Mouse (Mus musculus) liver, postnatal 0 days (tissue): ENCODE results near the gene St6galnac4. TPM values are rescaled to one million over a fixed set of nuclear protein-coding genes. Genes with fewer than 3 reads are reported as not detected.

ENCODE experiments used
- ATAC-seq: fragments of 200-750 bp; cut with Nextera tagmentation; 2 replicates; pipeline ENCODE4 v1.8.0; 2017; ENCODE audit warnings: mild to moderate bottlenecking, moderate library complexity
- DNase-seq: peaks from one replicate; pipeline ENCODE4 v3.0.0-alpha.2; 2016
- H3K27ac ChIP-seq: fragments of 300-500 bp; sonication (generic); 2 replicates; pipeline ENCODE4 v1.5.1; 2014; ENCODE audit warnings: antibody characterized with exemption, moderate library complexity, mild to moderate bottlenecking, low read depth
- H3K27me3 ChIP-seq: fragments of 300-500 bp; sonication (generic); 2 replicates; pipeline ENCODE4 v1.6.1; 2014; ENCODE audit warnings: low read length, control low read depth, mixed read lengths; ENCODE audit not compliant: insufficient read depth
- H3K36me3 ChIP-seq: fragments of 300-500 bp; sonication (generic); replicated peaks from 2 replicates; pipeline ENCODE4 v1.6.1; 2014; ENCODE audit warnings: mild to moderate bottlenecking, control low read depth, low read length, moderate library complexity, mixed read lengths; ENCODE audit not compliant: insufficient read depth
- H3K4me1 ChIP-seq: fragments of 300-500 bp; sonication (generic); 2 replicates; pipeline ENCODE4 v1.6.1; 2014; ENCODE audit warnings: antibody characterized with exemption, mild to moderate bottlenecking, control low read depth; ENCODE audit not compliant: insufficient read depth
- H3K4me2 ChIP-seq: fragments of 300-500 bp; sonication (generic); 2 replicates; pipeline ENCODE4 v1.6.1; 2014; ENCODE audit warnings: low read depth, mild to moderate bottlenecking, low read length, moderate library complexity, mixed read lengths
- H3K4me3 ChIP-seq: fragments of 300-500 bp; sonication (generic); 2 replicates; pipeline ENCODE4 v1.5.1; 2014; ENCODE audit warnings: low read depth, low read length
- H3K9ac ChIP-seq: fragments of 300-500 bp; sonication (generic); replicated peaks from 2 replicates; pipeline ENCODE4 v1.6.1; 2014; ENCODE audit warnings: mild to moderate bottlenecking, moderate library complexity
- H3K9me3 ChIP-seq: fragments of 300-500 bp; sonication (generic); 2 replicates; pipeline ENCODE4 v1.6.1; 2016; ENCODE audit warnings: mild to moderate bottlenecking, control low read depth, low read length, mixed read lengths
- CTCF ChIP-seq: sonication (generic); IDR thresholded peaks from 2 replicates; pipeline ENCODE4 v1.5.1; 2016; ENCODE audit warnings: antibody characterized with exemption, low read depth
- EP300 ChIP-seq: IDR thresholded peaks from 2 replicates; pipeline ENCODE4 v1.6.1; 2016; ENCODE audit warnings: antibody characterized with exemption, low read depth, mild to moderate bottlenecking
- WGBS: fragments of 180-500 bp; shearing (Covaris S2); extraction: QIAGEN DNeasy Blood & Tissue Kit; methylation state at CpG from one replicate; pipeline ENCODE4 v1.1.7; 2014; ENCODE audit not compliant: insufficient replicate concordance; 5-methylcytosine and 5-hydroxymethylcytosine counted together
- polyA plus RNA-seq: library from polyadenylated mRNA; unstranded; fragments of >200 nt; fragmentation: Nextera tagmentation; extraction: Ambion mirVana; gene quantifications from 2 replicates; pipeline ENCODE4 v1.2.1, GENCODE M21; 2015

St6galnac4 gene
- polyA plus RNA-seq, 1 experiment from 2014 or later: 5.8 TPM

- 57% methylated on average over 5 of the region's 5 CpGs for WGBS
- DNase-seq: no peak
- H3K27me3 ChIP-seq: no peaks in the 10 kb centered on the region
- TF ChIP-seq CTCF (no peak), EP300 (no peak)
- H3K36me3 ChIP-seq: no peaks in the 10 kb centered on the region; the same call in 1 of the 2 replicates
- peaks cover 3% of the 10 kb centered on the region; the same call in 1 of the 2 replicates for H3K4me1 ChIP-seq
- no peak for ATAC-seq
- no peaks in the 10 kb centered on the region for H3K9me3 ChIP-seq
- H3K9ac ChIP-seq: no peak overlapping the region; the same call in 1 of the 2 replicates
- H3K27ac ChIP-seq: no peak overlapping the region
- H3K4me2 ChIP-seq: no peak overlapping the region
- no peak overlapping the region for H3K4me3 ChIP-seq
Measured at GRCm38 (mm10) chr2:32625873-32626694, 39.2 kb downstream of the St6galnac4 start.

- no peaks in the 10 kb centered on the region for H3K9me3 ChIP-seq
- 82% methylated on average over 20 of the region's 20 CpGs for WGBS
- no peak overlapping the region for H3K9ac ChIP-seq
- ATAC-seq (no peak), DNase-seq (no peak)
- H3K27ac ChIP-seq: no peak overlapping the region
- H3K4me3 ChIP-seq: no peak overlapping the region
- no peak for TF ChIP-seq CTCF
- TF ChIP-seq EP300: no peak
- H3K36me3 ChIP-seq: no peaks in the 10 kb centered on the region
- H3K4me2 ChIP-seq: no peak overlapping the region
- peaks cover 2% of the 10 kb centered on the region; the same call in 1 of the 2 replicates for H3K4me1 ChIP-seq
- H3K27me3 ChIP-seq: no peaks in the 10 kb centered on the region
Measured at GRCm38 (mm10) chr2:32627266-32628043, 40.6 kb downstream of the St6galnac4 start.

GRCm38 (mm10) chr2:32628044-32628550 is 41.2 kb downstream of the St6galnac4 start:
- H3K9me3 ChIP-seq: no peaks in the 10 kb centered on the region
- no peak for DNase-seq
- H3K4me3 ChIP-seq: no peak overlapping the region
- H3K4me2 ChIP-seq: no peak overlapping the region
- 64% methylated on average over 4 of the region's 4 CpGs for WGBS
- H3K9ac ChIP-seq: no peak overlapping the region
- ATAC-seq: no peak
- H3K27ac ChIP-seq: no peak overlapping the region
- TF ChIP-seq CTCF: no peak
- TF ChIP-seq EP300: no peak
- H3K4me1 ChIP-seq: peaks cover 2% of the 10 kb centered on the region; the same call in 1 of the 2 replicates
- no peaks in the 10 kb centered on the region for H3K27me3 ChIP-seq
- no peaks in the 10 kb centered on the region for H3K36me3 ChIP-seq

- DNase-seq: no peak
- no peak for ATAC-seq
Measured at GRCm38 (mm10) chr2:32628729-32629128, 41.8 kb downstream of the St6galnac4 start.

DNA sequence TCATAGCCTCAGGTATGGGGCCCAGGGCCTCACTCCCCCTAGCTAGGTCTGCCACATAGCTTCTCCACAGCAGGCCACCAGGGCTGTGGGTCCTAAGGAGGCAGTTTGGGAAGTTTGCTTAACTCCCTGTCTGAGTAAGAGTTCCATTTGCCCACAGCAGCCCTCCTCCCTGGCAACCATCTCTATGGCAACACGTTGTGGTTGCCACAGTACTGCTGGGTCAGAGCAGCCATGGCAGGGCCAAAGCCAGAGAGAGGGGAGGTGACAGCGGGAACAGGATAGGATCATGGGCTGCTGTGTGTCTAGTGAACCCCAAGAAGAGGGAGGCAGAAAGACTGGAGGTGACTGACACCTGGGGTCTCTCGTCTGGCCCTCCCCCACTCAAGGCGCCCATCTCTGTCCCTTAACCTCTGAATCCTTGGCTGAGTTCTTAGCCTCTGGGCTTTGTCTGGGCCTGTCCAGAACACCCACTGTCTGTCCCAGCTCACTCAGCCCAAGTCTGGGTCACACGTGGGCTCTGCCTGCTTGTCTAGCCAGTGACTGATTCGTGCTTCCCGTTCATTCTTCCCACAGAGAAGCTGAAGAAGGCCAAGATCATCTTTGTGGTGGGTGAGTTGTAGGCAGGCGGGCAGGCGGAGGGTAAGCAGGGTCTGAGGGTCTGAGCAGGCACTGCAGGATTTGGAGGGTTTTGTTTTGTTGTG is 42.5 kb downstream of the St6galnac4 start:
- H3K27ac ChIP-seq: no peak overlapping the region
- H3K9me3 ChIP-seq: no peaks in the 10 kb centered on the region
- no peaks in the 10 kb centered on the region for H3K36me3 ChIP-seq
- H3K4me2 ChIP-seq: no peak overlapping the region
- no peaks in the 10 kb centered on the region for H3K27me3 ChIP-seq
- peak; percentile 56 for DNase-seq
- 58% methylated on average over 9 of the region's 9 CpGs for WGBS
- no peak overlapping the region for H3K4me3 ChIP-seq
- peaks cover 2% of the 10 kb centered on the region; the same call in 1 of the 2 replicates for H3K4me1 ChIP-seq
- peak; percentile 24; the same call in 1 of the 2 replicates for ATAC-seq
- H3K9ac ChIP-seq: no peak overlapping the region
- no peak for TF ChIP-seq CTCF

More at GRCm38 (mm10) chr2:32628729-32629128, 41.8 kb downstream of the St6galnac4 start:
- WGBS: 86% methylated on average over 5 of the region's 5 CpGs
- Histone ChIP-seq H3K4me2 (no peak overlapping the region), H3K9me3 (no peaks in the 10 kb centered on the region), H3K9ac (no peak overlapping the region), H3K36me3 (no peaks in the 10 kb centered on the region), H3K27me3 (no peaks in the 10 kb centered on the region), H3K27ac (no peak overlapping the region), H3K4me3 (no peak overlapping the region), H3K4me1 (peaks cover 2% of the 10 kb centered on the region; the same call in 1 of the 2 replicates)
- TF ChIP-seq EP300: no peak
